In genomic region chr11:108170107-108170506, GRCm38 (mm10) we compare ENCODE assay signal across 19 mouse cellular contexts.
A peak's percentile ranks its signal among the peaks of the same experiment; 100 is the strongest.
DNase-seq lines count a peak whose midpoint lies in the region; ATAC-seq and TF ChIP-seq lines count a peak whose summit lies in the region.
"Had no signal": no experiment of that assay in that cellular context is flagged by ENCODE, and none has a peak within 500 bp of the region (broad histone marks: within the 10 kb centered on the region; RNA-seq: fewer than 3 reads in every experiment).

No protein-coding gene starts in this region.

- peak overlapping the region; percentile 58; the same call in 1 of the 2 replicates for H3K27ac ChIP-seq in CH12.LX (ENCODE audit: insufficient read depth, low read depth)
- H3K27ac ChIP-seq in intestine, embryonic 16.5 days (ENCODE audit: low read length) = no peak overlapping the region

- TF ChIP-seq CTCF in CH12.LX (conservative IDR thresholded peaks at IDR 0.05 in 1 of 2, IDR thresholded peaks at IDR 0.05 in 1 of 2; ENCODE audit: low read depth in 2 of 2, low read length in 2 of 2) = no peak

- H3K9me3 ChIP-seq in CH12.LX (replicated peaks; ENCODE audit: low read length) = peaks cover 6% of the 10 kb centered on the region
- H3K9me3 ChIP-seq in intestine, embryonic 16.5 days (ENCODE audit: control insufficient read depth, low read length) = peaks cover 4% of the 10 kb centered on the region; the same call in 1 of the 2 replicates

- TF ChIP-seq POLR2A in CH12.LX (IDR thresholded peaks at IDR 0.05; ENCODE audit: low read depth, low read length) = no peak

- dilution Hi-C loops in CH12.LX (cut with MboI; ENCODE audit: extremely low pct_ligation_motif_present, extremely low pct_unique_long_range_greater_than_20kb, low sequenced_read_pairs) = no loop called here

- no peaks in the 10 kb centered on the region for H3K27me3 ChIP-seq in CH12.LX (replicated peaks)
- no peaks in the 10 kb centered on the region for H3K27me3 ChIP-seq in intestine, embryonic 16.5 days (replicated peaks; ENCODE audit: control insufficient read depth, insufficient read depth, low read length)
- H3K27me3 ChIP-seq: Patski had no signal

- H3K4me3 ChIP-seq in CH12.LX (replicated peaks in 1 of 3; ENCODE audit: low read depth in 2 of 3, low read length in 2 of 3, poor library complexity in 1 of 3) = no peak overlapping the region
- H3K4me3 ChIP-seq in intestine, embryonic 16.5 days (ENCODE audit: low read length) = no peak overlapping the region

- H3K4me2 ChIP-seq in CH12.LX (ENCODE audit: insufficient read depth, low read depth, poor library complexity, severe bottlenecking) = no peak overlapping the region; the same call in 1 of the 2 replicates
- no peak overlapping the region for H3K4me2 ChIP-seq in intestine, embryonic 16.5 days (ENCODE audit: low read depth, low read length)

- no peak for DNase-seq in CH12.LX (ENCODE audit: extremely low read depth)
- peak; percentile 10 for DNase-seq in induced T-regulatory cell, adult 2 months (ENCODE audit: low read depth)
- no peak for DNase-seq in cerebellum, postnatal 4 days (ENCODE audit: low spot score in 2 of 2)
- DNase-seq: adrenal gland, adult 2 months; adrenal gland, adult 8-10 months; adrenal gland, postnatal 10 days; adrenal gland, postnatal 14 days; adrenal gland, postnatal 25 days; adrenal gland, postnatal 36 days; B cell, adult 2 months; cerebellum, adult 11 months; cerebellum, adult 11-12 months; cerebellum, adult 18-20 months; cerebellum, adult 2 months had no signal

- in situ Hi-C loops in CH12.LX (cut with MboI; ENCODE audit: low pct_ligation_motif_present, low pct_unique_long_range_greater_than_20kb, low sequenced_read_pairs) = no loop called here

- TF ChIP-seq RAD21 in CH12.LX (IDR thresholded peaks at IDR 0.05; ENCODE audit: low read depth, low read length) = no peak

- TF ChIP-seq EP300 in CH12.LX (IDR thresholded peaks at IDR 0.05; ENCODE audit: low read length) = peak; percentile 52; the same call in 1 of the 2 replicates

- no peaks in the 10 kb centered on the region; the same call in 1 of the 2 replicates for H3K79me2 ChIP-seq in CH12.LX (replicated peaks; ENCODE audit: control insufficient read depth, extremely low read depth, insufficient read depth, poor library complexity, severe bottlenecking)

- H3K36me3 ChIP-seq in CH12.LX (replicated peaks in 1 of 2; ENCODE audit: control insufficient read depth in 1 of 2, insufficient read depth in 1 of 2, low read length in 1 of 2) = peaks cover 2 to 25% of the 10 kb centered on the region in 2 experiments
- H3K36me3 ChIP-seq in intestine, embryonic 16.5 days (ENCODE audit: control insufficient read depth, insufficient read depth, low read length) = no peaks in the 10 kb centered on the region
- H3K36me3 ChIP-seq: G1E had no signal

- peaks cover 31 to 84% of the 10 kb centered on the region in 2 experiments for H3K4me1 ChIP-seq in CH12.LX (ENCODE audit: control insufficient read depth in 1 of 2, insufficient read depth in 2 of 2)
- H3K4me1 ChIP-seq in intestine, embryonic 16.5 days (ENCODE audit: control insufficient read depth, insufficient read depth, low read length) = 0 out of 2 replicates have a peak, but pooled peaks cover 5% of the 10 kb centered on the region

- ATAC-seq in intestine, embryonic 16.5 days = no peak
- ATAC-seq: activated CD4-positive, CD25-positive, alpha-beta regulatory T cell, adult 4 months; CD4-positive, CD25-positive, alpha-beta regulatory T cell, adult 4 months; Patski had no signal

- whole genome bisulfite sequencing in intestine, embryonic 16.5 days = 83% methylated on average over 3 of the region's 3 CpGs

- peak overlapping the region; percentile 26; the same call in 1 of the 2 replicates for H3K9ac ChIP-seq in CH12.LX (ENCODE audit: insufficient read depth, low read depth)
- H3K9ac ChIP-seq in intestine, embryonic 16.5 days (ENCODE audit: low read depth, low read length) = no peak overlapping the region

TF ChIP-seq in CH12.LX, 34 proteins besides CTCF, POLR2A, EP300 and RAD21:
- TF ChIP-seq ELF1 (IDR thresholded peaks at IDR 0.05; ENCODE audit: low read depth, low read length) = no peak
- TF ChIP-seq HCFC1 (IDR thresholded peaks at IDR 0.05; ENCODE audit: low read depth, low read length) = no peak
- TF ChIP-seq ETS1 (conservative IDR thresholded peaks at IDR 0.05; ENCODE audit: low read depth, low read length) = peak; percentile 62; the same call in 1 of the 2 replicates
- no peak for TF ChIP-seq CHD2 (IDR thresholded peaks at IDR 0.05; ENCODE audit: low read length)
- no peak for TF ChIP-seq UBTF (IDR thresholded peaks at IDR 0.05; ENCODE audit: low read depth, low read length)
- no peak for TF ChIP-seq JUN (IDR thresholded peaks at IDR 0.05; ENCODE audit: insufficient read depth, low read depth, low read length)
- no peak for TF ChIP-seq SIN3A (IDR thresholded peaks at IDR 0.05; ENCODE audit: low read length)
- peak; percentile 56; the same call in 1 of the 2 replicates for TF ChIP-seq IRF4 (IDR thresholded peaks at IDR 0.05; ENCODE audit: low read depth, low read length)
- no peak for TF ChIP-seq PAX5 (IDR thresholded peaks at IDR 0.05; ENCODE audit: low read length)
- no peak for TF ChIP-seq KAT2A (IDR thresholded peaks at IDR 0.05; ENCODE audit: insufficient replicate concordance, low read length)
- TF ChIP-seq MAZ (IDR thresholded peaks at IDR 0.05; ENCODE audit: low read depth, low read length) = no peak
- TF ChIP-seq BHLHE40 (IDR thresholded peaks at IDR 0.05; ENCODE audit: low read depth, low read length) = peak; percentile 84
- no peak for TF ChIP-seq RCOR1 (conservative IDR thresholded peaks at IDR 0.05; ENCODE audit: low read depth, low read length)
- no peak for TF ChIP-seq SMC3 (IDR thresholded peaks at IDR 0.05; ENCODE audit: low read depth, low read length)
- TF ChIP-seq JUND (conservative IDR thresholded peaks at IDR 0.05; ENCODE audit: low read depth, low read length) = no peak
- no peak for TF ChIP-seq NRF1 (IDR thresholded peaks at IDR 0.05; ENCODE audit: low read depth, low read length)
- no peak for TF ChIP-seq TCF12 (IDR thresholded peaks at IDR 0.05; ENCODE audit: low read depth, low read length)
- TF ChIP-seq MXI1 (IDR thresholded peaks at IDR 0.05; ENCODE audit: low read depth, low read length) = no peak
- peak; percentile 93 for TF ChIP-seq MEF2A (IDR thresholded peaks at IDR 0.05; ENCODE audit: borderline replicate concordance, low read depth, low read length)
- TF ChIP-seq USF2 (conservative IDR thresholded peaks at IDR 0.05; ENCODE audit: low read depth, low read length) = 0 out of 2 replicates have a peak, but pooled peaks have one; percentile 6
- TF ChIP-seq USF1 (IDR thresholded peaks at IDR 0.05; ENCODE audit: low read depth, low read length) = no peak
- no peak for TF ChIP-seq TBP (conservative IDR thresholded peaks at IDR 0.05; ENCODE audit: low read depth, low read length)
- TF ChIP-seq MAX (IDR thresholded peaks at IDR 0.05; ENCODE audit: low read length) = no peak
- no peak for TF ChIP-seq ZMIZ1 (IDR thresholded peaks at IDR 0.05; ENCODE audit: low read depth, low read length)
- no peak for TF ChIP-seq ZC3H11A (IDR thresholded peaks at IDR 0.05; ENCODE audit: low read depth, low read length)
- no peak for TF ChIP-seq ZNF384 (IDR thresholded peaks at IDR 0.05; ENCODE audit: low read depth, low read length)
TF ChIP-seq in CH12.LX: peak in this region for 5.
